Mouse (Mus musculus): ENCODE results near the gene Ttc34.

DNA sequence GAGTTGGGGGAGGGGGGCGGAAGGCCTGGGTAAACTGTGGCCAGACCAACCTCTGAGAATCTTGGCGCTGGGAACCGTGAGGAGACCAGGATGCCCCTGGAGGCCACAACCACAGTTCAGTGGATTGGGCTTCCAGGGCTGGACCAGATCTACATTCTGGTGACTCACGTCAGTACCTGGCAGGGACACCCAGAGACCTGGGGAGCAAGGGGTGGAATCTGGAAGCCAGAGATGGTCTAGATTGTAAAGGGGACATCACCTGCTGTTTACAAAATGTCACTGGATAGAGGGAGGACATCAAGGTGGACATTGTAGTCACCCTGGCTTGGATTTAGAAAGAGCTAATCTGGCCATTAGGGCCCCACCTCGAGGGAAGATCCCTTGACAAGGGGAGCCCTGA is 58.3 kb downstream of the Ttc34 start:
- TF ChIP-seq POLR2A (IDR thresholded peaks at IDR 0.05; ENCODE audit: insufficient read depth, low read depth, low read length) (no peak), CTCF (IDR thresholded peaks at IDR 0.05) (no peak)
